Mouse (Mus musculus) embryo, embryonic 10 days (tissue): ENCODE measurements at regions not wholly inside any gene's neighbourhood (a gene's known extent, or its start where the extent isn't known, plus 50 kb on each side); places are given as distances from the start of the nearest gene placed in this dataset.
A peak's percentile ranks its signal among the peaks of the same experiment; 100 is the strongest.

Experiments used
- DNase-seq: peaks from one replicate; pipeline ENCODE4 v3.0.0-alpha.2; 2015; ENCODE audit warnings: low spot score

GRCm38 (mm10) chr13:70292713-70293112 is 344.7 kb downstream of the Ice1 start:
- DNase-seq, result no peak

GRCm38 (mm10) chr13:70303953-70304525 is 333.4 kb downstream of the Ice1 start:
- DNase-seq, result no peak

GRCm38 (mm10) chr13:70310516-70310915 is 326.9 kb downstream of the Ice1 start:
- DNase-seq, result peak; percentile 65

GRCm38 (mm10) chr13:70311226-70312055 is 326.0 kb downstream of the Ice1 start:
- peak; percentile 26 for DNase-seq

- DNase-seq, result no peak
Observed at GRCm38 (mm10) chr13:70313205-70313604, 324.2 kb downstream of the Ice1 start.

GRCm38 (mm10) chr13:70323537-70323936 is 313.9 kb downstream of the Ice1 start:
- no peak for DNase-seq

- no peak for DNase-seq
Observed at GRCm38 (mm10) chr13:70336069-70336468, 301.4 kb downstream of the Ice1 start.

- DNase-seq, result no peak
Observed at GRCm38 (mm10) chr13:70340437-70340836, 297.0 kb downstream of the Ice1 start.

- DNase-seq, result no peak
Observed at GRCm38 (mm10) chr13:70343191-70343734, 294.2 kb downstream of the Ice1 start.

- DNase-seq, result no peak
Observed at GRCm38 (mm10) chr13:70343911-70344310, 293.5 kb downstream of the Ice1 start.

- no peak for DNase-seq
Observed at GRCm38 (mm10) chr13:70344311-70344710, 293.1 kb downstream of the Ice1 start.

GRCm38 (mm10) chr13:70348456-70348855 is 289.0 kb downstream of the Ice1 start:
- no peak for DNase-seq

GRCm38 (mm10) chr13:70348965-70349364 is 288.5 kb downstream of the Ice1 start:
- DNase-seq, result no peak

- no peak for DNase-seq
Observed at GRCm38 (mm10) chr13:70369647-70370046, 267.8 kb downstream of the Ice1 start.

- no peak for DNase-seq
Observed at GRCm38 (mm10) chr13:70380772-70381171, 256.7 kb downstream of the Ice1 start.

GRCm38 (mm10) chr13:70385292-70385691 is 252.1 kb downstream of the Ice1 start:
- no peak for DNase-seq

- DNase-seq, result no peak
Observed at GRCm38 (mm10) chr13:70412788-70413187, 224.6 kb downstream of the Ice1 start.

GRCm38 (mm10) chr13:70418156-70418555 is 219.3 kb downstream of the Ice1 start:
- no peak for DNase-seq

- DNase-seq, result no peak
Observed at GRCm38 (mm10) chr13:70439419-70439818, 198.0 kb downstream of the Ice1 start.

- DNase-seq, result no peak
Observed at GRCm38 (mm10) chr13:70446940-70447339, 190.5 kb downstream of the Ice1 start.

- no peak for DNase-seq
Observed at GRCm38 (mm10) chr13:70454592-70455390, 182.6 kb downstream of the Ice1 start.

- DNase-seq, result no peak
Observed at GRCm38 (mm10) chr13:70458406-70458805, 179.0 kb downstream of the Ice1 start.
